Mouse (Mus musculus): ENCODE results near the gene Ribc1. TPM values are rescaled to one million over a fixed set of nuclear protein-coding genes. Genes with fewer than 3 reads are reported as not detected.

Gene Ribc1
- polyA plus RNA-seq (2015; fragmentation: Nextera tagmentation; extraction: Ambion mirVana) = 3.2 and 5.2 TPM in 2 replicates

DNA sequence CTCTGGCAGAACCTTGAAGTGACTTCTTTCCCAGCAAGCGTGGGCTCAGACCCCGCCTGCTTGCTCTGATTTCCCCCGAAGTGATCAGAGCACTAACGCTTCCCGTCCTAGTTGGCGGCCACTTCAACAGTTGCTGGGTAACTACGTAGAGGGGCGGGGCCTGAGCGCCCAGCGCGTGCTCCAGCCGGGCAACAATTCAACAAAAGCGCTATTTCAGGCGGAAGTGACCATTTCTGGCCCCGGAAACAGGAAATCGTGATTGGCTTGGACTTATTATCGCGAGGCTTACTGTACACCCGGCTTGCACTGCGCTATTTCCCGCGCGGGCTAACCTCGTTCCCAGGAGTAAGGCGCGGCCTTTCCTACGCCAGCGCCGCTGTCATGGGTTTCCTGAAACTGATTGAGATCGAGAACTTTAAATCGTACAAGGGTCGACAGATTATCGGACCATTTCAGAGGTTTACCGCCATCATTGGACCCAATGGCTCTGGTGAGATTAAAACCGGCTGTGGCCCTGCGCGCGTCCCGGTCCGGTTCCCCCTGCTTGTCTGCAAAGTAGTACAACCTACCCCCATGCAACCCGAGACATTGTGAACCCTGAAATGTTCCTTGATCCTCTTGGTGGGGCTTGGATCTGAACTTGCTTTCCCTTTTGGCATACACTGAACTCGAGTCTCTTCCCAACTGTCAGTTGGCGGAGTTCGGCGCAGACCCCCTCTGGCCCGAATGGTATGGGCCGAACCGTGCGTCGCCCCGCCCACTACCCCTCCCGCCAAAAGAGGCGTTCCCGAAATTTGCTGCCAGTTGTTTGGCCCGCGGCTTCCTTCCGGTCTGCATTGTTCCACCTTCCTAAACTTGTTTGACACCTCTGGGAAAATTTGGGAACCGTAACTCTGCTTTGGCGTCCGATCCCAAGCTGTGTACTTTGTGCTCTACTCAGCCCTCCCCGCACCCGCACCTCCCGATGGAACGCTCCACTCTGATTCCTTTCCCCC lies at the start of gene Ribc1, which contains the start of gene Smc1a:
Gene Ribc1 (minus strand): TSS at position 145 of the 995 bp plus-strand sequence.
Gene Smc1a (plus strand): TSS at position 278 of the 995 bp plus-strand sequence.
- ATAC-seq = peak; percentile 98
- peak within 1 kb of the TSS; percentile 52 for H3K4me2 ChIP-seq (replicated peaks; ENCODE audit: low read depth, low read length)
- peak within 1 kb of the TSS; percentile 92 for H3K27ac ChIP-seq (ENCODE audit: low read length)
- no peaks in the 10 kb centered on the region for H3K4me1 ChIP-seq (ENCODE audit: insufficient read depth, low read depth, low read length)
- no peaks in the 10 kb centered on the region for H3K36me3 ChIP-seq (ENCODE audit: insufficient read depth, low read length)
- TF ChIP-seq EP300 (IDR thresholded peaks at IDR 0.05) = peak; percentile 5; the same call in 1 of the 2 replicates
- no peak for TF ChIP-seq CTCF (IDR thresholded peaks at IDR 0.05)
- H3K4me3 ChIP-seq (ENCODE audit: low read depth, low read length) = peak within 1 kb of the TSS; percentile 53
- no peaks in the 10 kb centered on the region for H3K27me3 ChIP-seq (replicated peaks; ENCODE audit: insufficient read depth, low read length)
- peak within 1 kb of the TSS; percentile 66 for H3K9ac ChIP-seq (replicated peaks; ENCODE audit: low read depth)
- WGBS = 15% methylated on average over 64 of the region's 64 CpGs
- no peaks in the 10 kb centered on the region for H3K9me3 ChIP-seq (ENCODE audit: low read length)
- DNase-seq (ENCODE audit: low spot score) = peak; percentile 97

DNA sequence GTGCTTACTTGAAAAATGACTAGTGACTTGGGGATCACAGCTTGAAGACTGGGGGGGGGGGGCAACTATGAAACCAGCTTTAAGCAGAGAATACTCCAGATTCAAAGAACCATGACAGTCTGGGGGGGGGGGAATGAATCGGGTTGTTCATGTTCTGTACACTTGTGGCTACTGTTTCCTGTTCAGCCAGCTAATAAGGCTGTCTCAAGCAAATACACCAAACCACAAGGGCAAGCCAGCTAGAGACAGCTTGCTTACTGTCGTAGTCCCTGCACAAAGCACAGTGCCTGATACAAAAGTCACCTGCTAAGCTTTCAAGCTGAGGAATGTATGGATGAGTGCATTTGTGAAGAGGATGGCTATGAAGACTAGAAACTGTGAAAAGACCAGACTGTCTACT lies 49.6 kb upstream of the Ribc1 start:
- Histone ChIP-seq H3K36me3 (ENCODE audit: insufficient read depth, low read length) (no peaks in the 10 kb centered on the region), H3K27ac (ENCODE audit: low read length) (no peak overlapping the region), H3K4me2 (replicated peaks; ENCODE audit: low read depth, low read length) (no peak overlapping the region), H3K4me3 (ENCODE audit: low read depth, low read length) (no peak overlapping the region), H3K9me3 (ENCODE audit: low read length) (no peaks in the 10 kb centered on the region), H3K27me3 (replicated peaks; ENCODE audit: insufficient read depth, low read length) (0 out of 2 replicates have a peak, but pooled peaks cover 2% of the 10 kb centered on the region), H3K4me1 (ENCODE audit: insufficient read depth, low read depth, low read length) (no peaks in the 10 kb centered on the region), H3K9ac (replicated peaks; ENCODE audit: low read depth) (no peak overlapping the region)
- ATAC-seq (no peak), DNase-seq (ENCODE audit: low spot score) (no peak)
- no peak for TF ChIP-seq EP300 (IDR thresholded peaks at IDR 0.05)
- TF ChIP-seq CTCF (IDR thresholded peaks at IDR 0.05) = no peak
- 56% methylated on average over 2 of the region's 2 CpGs for WGBS

DNA sequence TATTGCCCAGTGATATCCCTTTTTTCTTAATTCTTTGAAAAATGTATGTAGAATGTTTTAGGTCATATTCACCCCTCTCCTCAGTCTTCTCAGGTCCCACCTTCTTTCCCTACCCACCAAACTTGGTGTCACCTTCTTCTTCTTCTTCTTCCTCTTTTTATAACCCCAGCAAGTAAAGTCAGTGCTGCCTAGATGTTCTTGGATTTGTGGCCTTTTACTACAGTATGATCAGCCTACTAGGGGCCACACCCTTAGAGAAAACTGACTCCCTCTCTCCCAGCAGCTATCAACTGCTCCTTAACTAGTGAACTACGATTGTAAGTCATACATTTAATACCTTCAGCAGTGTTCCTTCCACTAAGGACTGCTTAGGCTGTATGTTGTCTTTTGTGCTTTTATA lies 38.0 kb upstream of the Ribc1 start:
- ATAC-seq = no peak
- no peak for DNase-seq (ENCODE audit: low spot score)
- WGBS = 70% methylated on average over 1 of the region's 1 CpGs

DNA sequence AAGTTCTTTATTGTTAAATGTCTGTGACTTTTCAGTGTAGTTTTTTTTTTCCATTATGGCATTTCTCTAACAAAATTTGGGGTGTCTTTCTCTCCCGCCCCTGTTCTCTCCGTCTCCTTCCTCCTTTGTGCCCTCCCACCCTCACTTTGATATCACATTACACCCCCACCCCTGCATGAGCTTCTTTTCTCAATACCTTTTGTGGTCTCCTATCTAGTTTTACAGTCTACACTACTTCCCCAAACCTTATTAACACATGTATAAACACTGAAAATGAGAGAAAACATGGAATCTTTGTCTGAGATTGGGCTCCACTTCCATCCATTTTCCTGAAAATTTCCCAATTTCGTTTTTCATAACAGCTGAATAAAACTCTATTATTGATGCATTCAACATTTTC lies 36.5 kb upstream of the Ribc1 start:
- no peaks in the 10 kb centered on the region for H3K4me1 ChIP-seq (ENCODE audit: insufficient read depth, low read depth, low read length)
- no peaks in the 10 kb centered on the region for H3K27me3 ChIP-seq (replicated peaks; ENCODE audit: insufficient read depth, low read length)
- no peak overlapping the region for H3K4me3 ChIP-seq (ENCODE audit: low read depth, low read length)
- no peak overlapping the region for H3K4me2 ChIP-seq (replicated peaks; ENCODE audit: low read depth, low read length)
- DNase-seq (ENCODE audit: low spot score) = no peak
- no peak overlapping the region for H3K27ac ChIP-seq (ENCODE audit: low read length)
- TF ChIP-seq CTCF (IDR thresholded peaks at IDR 0.05) = no peak
- TF ChIP-seq EP300 (IDR thresholded peaks at IDR 0.05) = no peak
- H3K9ac ChIP-seq (replicated peaks; ENCODE audit: low read depth) = no peak overlapping the region
- ATAC-seq = no peak
- no peaks in the 10 kb centered on the region for H3K9me3 ChIP-seq (ENCODE audit: low read length)
- no peaks in the 10 kb centered on the region for H3K36me3 ChIP-seq (ENCODE audit: insufficient read depth, low read length)
- WGBS = 59% methylated on average over 3 of the region's 3 CpGs

More for the DNA sequence above, 38.0 kb upstream of the Ribc1 start:
- H3K4me2 ChIP-seq (replicated peaks; ENCODE audit: low read depth, low read length) = no peak overlapping the region
- no peak for TF ChIP-seq CTCF (IDR thresholded peaks at IDR 0.05)
- no peak for TF ChIP-seq EP300 (IDR thresholded peaks at IDR 0.05)
- H3K36me3 ChIP-seq (ENCODE audit: insufficient read depth, low read length) = no peaks in the 10 kb centered on the region
- H3K4me3 ChIP-seq (ENCODE audit: low read depth, low read length) = no peak overlapping the region
- no peaks in the 10 kb centered on the region for H3K9me3 ChIP-seq (ENCODE audit: low read length)
- H3K27me3 ChIP-seq (replicated peaks; ENCODE audit: insufficient read depth, low read length) = no peaks in the 10 kb centered on the region
- H3K27ac ChIP-seq (ENCODE audit: low read length) = no peak overlapping the region
- H3K4me1 ChIP-seq (ENCODE audit: insufficient read depth, low read depth, low read length) = no peaks in the 10 kb centered on the region
- no peak overlapping the region for H3K9ac ChIP-seq (replicated peaks; ENCODE audit: low read depth)

DNA sequence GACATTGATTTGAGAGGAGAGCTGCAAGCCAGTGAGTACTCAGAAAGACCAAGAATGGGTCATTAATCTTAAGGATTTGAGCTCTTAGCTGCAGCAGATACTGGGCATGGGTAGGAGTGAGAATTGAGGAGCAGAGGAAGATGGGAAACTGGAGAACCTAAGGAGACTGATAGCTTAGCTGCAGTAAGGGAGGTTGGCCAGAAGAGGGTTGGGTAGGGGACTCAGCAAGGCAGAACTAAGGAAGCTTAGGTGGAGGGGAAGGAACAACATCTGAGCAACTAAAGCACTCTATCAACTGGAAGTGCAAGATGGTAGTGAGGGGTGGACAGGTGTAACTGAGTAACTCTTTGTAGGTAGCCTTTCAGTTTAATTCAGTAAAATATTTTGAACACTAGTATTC lies 31.1 kb upstream of the Ribc1 start:
- Histone ChIP-seq H3K4me2 (replicated peaks; ENCODE audit: low read depth, low read length) (no peak overlapping the region), H3K9me3 (ENCODE audit: low read length) (no peaks in the 10 kb centered on the region), H3K9ac (replicated peaks; ENCODE audit: low read depth) (no peak overlapping the region), H3K4me1 (ENCODE audit: insufficient read depth, low read depth, low read length) (no peaks in the 10 kb centered on the region), H3K4me3 (ENCODE audit: low read depth, low read length) (no peak overlapping the region), H3K36me3 (ENCODE audit: insufficient read depth, low read length) (no peaks in the 10 kb centered on the region; the same call in 1 of the 2 replicates), H3K27ac (ENCODE audit: low read length) (no peak overlapping the region), H3K27me3 (replicated peaks; ENCODE audit: insufficient read depth, low read length) (no peaks in the 10 kb centered on the region)
- TF ChIP-seq EP300 (IDR thresholded peaks at IDR 0.05) = no peak
- 0 out of 2 replicates have a peak, but pooled peaks have one; percentile 13 for TF ChIP-seq CTCF (IDR thresholded peaks at IDR 0.05)
- no peak for DNase-seq (ENCODE audit: low spot score)
- no peak for ATAC-seq

DNA sequence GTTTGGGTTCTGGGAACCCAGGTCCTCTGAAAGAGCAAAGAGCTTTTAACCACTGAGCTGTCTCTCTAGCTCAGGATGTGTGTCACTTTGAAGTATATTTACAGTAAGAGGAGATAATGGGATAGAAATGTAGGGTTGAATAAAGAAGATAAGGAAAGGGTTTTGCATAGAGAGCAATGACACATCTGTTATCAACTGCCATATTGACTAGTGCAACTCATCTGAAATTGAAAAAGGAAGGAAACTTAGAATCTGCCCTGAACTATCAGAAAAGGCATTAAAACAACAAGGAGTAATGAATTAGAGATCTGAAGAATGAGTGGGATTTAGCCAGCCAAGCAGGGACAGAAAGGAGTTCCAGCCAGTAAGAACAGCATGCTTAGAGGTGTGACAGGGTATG lies 23.8 kb upstream of the Ribc1 start:
- DNase-seq (ENCODE audit: low spot score) = no peak
- no peak overlapping the region for H3K27ac ChIP-seq (ENCODE audit: low read length)
- H3K4me1 ChIP-seq (ENCODE audit: insufficient read depth, low read depth, low read length) = no peaks in the 10 kb centered on the region
- H3K9me3 ChIP-seq (ENCODE audit: low read length) = no peaks in the 10 kb centered on the region
- no peak overlapping the region for H3K4me3 ChIP-seq (ENCODE audit: low read depth, low read length)
- H3K27me3 ChIP-seq (replicated peaks; ENCODE audit: insufficient read depth, low read length) = no peaks in the 10 kb centered on the region
- H3K4me2 ChIP-seq (replicated peaks; ENCODE audit: low read depth, low read length) = no peak overlapping the region
- TF ChIP-seq EP300 (IDR thresholded peaks at IDR 0.05) = no peak
- no peak for TF ChIP-seq CTCF (IDR thresholded peaks at IDR 0.05)
- ATAC-seq = no peak
- H3K9ac ChIP-seq (replicated peaks; ENCODE audit: low read depth) = no peak overlapping the region
- no peaks in the 10 kb centered on the region; the same call in 1 of the 2 replicates for H3K36me3 ChIP-seq (ENCODE audit: insufficient read depth, low read length)

All from lung, postnatal 0 days (tissue).